Mouse (Mus musculus): ENCODE measurements at regions not wholly inside any gene's neighbourhood (a gene's known extent, or its start where the extent isn't known, plus 50 kb on each side); places are given as distances from the start of the nearest gene placed in this dataset.

DNA sequence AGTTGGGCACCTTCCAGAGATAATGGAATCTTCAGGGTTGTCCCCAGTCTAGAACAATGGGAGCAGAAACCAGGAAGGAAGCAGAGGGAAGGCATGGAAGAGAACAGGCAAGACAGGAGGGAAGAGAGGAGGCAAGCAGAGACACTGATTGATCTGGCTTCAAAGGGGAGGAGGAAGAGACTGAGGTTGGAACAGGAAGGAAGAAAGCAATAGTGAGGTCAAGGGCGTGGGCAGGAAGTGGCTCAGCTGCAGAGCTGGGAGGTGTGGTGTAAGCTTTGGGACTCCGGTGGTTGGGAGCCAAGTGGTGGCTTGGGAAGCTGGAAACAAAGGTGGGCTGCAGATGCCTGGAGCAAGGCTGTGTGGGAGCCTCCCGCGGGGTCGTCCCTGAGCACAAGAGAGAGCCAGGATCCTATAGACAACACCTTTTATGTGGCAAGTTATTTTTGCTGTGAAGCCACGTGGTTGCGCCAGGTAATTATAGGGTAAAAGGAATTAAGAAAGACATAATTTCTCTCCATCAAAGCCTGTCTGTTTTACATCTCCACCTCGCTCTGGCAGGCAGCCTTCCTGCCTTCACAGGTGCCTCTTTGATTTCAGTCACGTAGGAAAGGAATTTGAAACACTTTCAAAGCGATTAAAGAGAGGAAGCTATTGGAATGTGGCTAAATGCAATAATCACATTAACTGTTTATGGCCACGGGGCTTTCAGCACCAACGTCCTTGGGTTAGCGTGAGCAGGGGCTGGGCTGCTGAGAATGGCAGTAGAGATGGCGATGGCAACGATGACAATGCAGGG lies 237.3 kb upstream of the Wscd1 start:
- TF ChIP-seq CHD2 (IDR thresholded peaks at IDR 0.05; ENCODE audit: low read depth, low read length) = no peak
- TF ChIP-seq MAFK (IDR thresholded peaks at IDR 0.05; ENCODE audit: insufficient read depth, low read depth, low read length) = no peak
